Mouse (Mus musculus) granulocyte monocyte progenitor cell, adult 5-6 weeks (primary cell): ENCODE measurements around the gene Capn5. TPM values are rescaled to one million over a fixed set of nuclear protein-coding genes. Genes with fewer than 3 reads are reported as not detected.

Experiments
- ATAC-seq: replicated peaks from 2 replicates; pipeline ENCODE4 v1.8.0; 2016; ENCODE audit warnings: mild to moderate bottlenecking, moderate TSS enrichment, inconsistent platforms; ENCODE audit not compliant: poor library complexity, severe bottlenecking
- total RNA-seq, 2 experiments: library from RNA; stranded (forward) in 1 of 2; stranded (reverse) in 1 of 2; fragments of 200-712, 200-1000 nt in 1 of 2; fragments of >200 nt in 1 of 2; fragmentation: Nextera tagmentation in 1 of 2; gene quantifications; 2 replicates each; pipeline ENCODE4 v1.2.3; 2014 to 2017

The Capn5 gene
- total RNA-seq, 2 experiments from 2014 or later = 1.2 to 3.2 TPM

GRCm38 (mm10) chr7:98150525-98150924, 27.5 kb downstream of the Capn5 start:
- ATAC-seq = no peak

- no peak for ATAC-seq
These were observed 28.3 kb downstream of the Capn5 start for GRCm38 (mm10) chr7:98149802-98150201.

GRCm38 (mm10) chr7:98148721-98149407, 29.2 kb downstream of the Capn5 start:
- ATAC-seq = no peak

- no peak for ATAC-seq
These were observed 30.3 kb downstream of the Capn5 start for GRCm38 (mm10) chr7:98147766-98148165.

GRCm38 (mm10) chr7:98146447-98146845, 31.6 kb downstream of the Capn5 start:
- no peak for ATAC-seq

GRCm38 (mm10) chr7:98145842-98146446, 32.1 kb downstream of the Capn5 start:
- ATAC-seq = no peak

- no peak for ATAC-seq
These were observed 32.7 kb downstream of the Capn5 start, which contains the start of gene Omp for GRCm38 (mm10) chr7:98145402-98145801. Gene Omp (minus strand): TSS chr7:98145502.

- no peak for ATAC-seq
These were observed 35.4 kb downstream of the Capn5 start for GRCm38 (mm10) chr7:98142648-98143047.

- no peak for ATAC-seq
These were observed 35.8 kb downstream of the Capn5 start for GRCm38 (mm10) chr7:98142247-98142646.

- peak; percentile 33; the same call in 1 of the 2 replicates for ATAC-seq
These were observed 36.9 kb downstream of the Capn5 start for GRCm38 (mm10) chr7:98141206-98141605.

GRCm38 (mm10) chr7:98140597-98140996, 37.5 kb downstream of the Capn5 start:
- ATAC-seq = no peak

- no peak for ATAC-seq
These were observed 38.9 kb downstream of the Capn5 start for GRCm38 (mm10) chr7:98139216-98139615.

- ATAC-seq = no peak
These were observed 40.1 kb downstream of the Capn5 start for GRCm38 (mm10) chr7:98137995-98138394.

GRCm38 (mm10) chr7:98137583-98137982, 40.5 kb downstream of the Capn5 start:
- no peak for ATAC-seq

- ATAC-seq = peak; percentile 36; the same call in 1 of the 2 replicates
These were observed 46.3 kb downstream of the Capn5 start for GRCm38 (mm10) chr7:98131751-98132150.

- ATAC-seq = peak; percentile 37; the same call in 1 of the 2 replicates
These were observed 52.6 kb downstream of the Capn5 start for GRCm38 (mm10) chr7:98125473-98125872.

GRCm38 (mm10) chr7:98124701-98125100, 53.4 kb downstream of the Capn5 start:
- no peak for ATAC-seq

GRCm38 (mm10) chr7:98121673-98122072, 56.4 kb downstream of the Capn5 start:
- ATAC-seq = no peak

GRCm38 (mm10) chr7:98121241-98121640, 56.8 kb downstream of the Capn5 start:
- ATAC-seq = no peak

GRCm38 (mm10) chr7:98120325-98120724, 57.7 kb downstream of the Capn5 start:
- peak; percentile 88 for ATAC-seq

GRCm38 (mm10) chr7:98119961-98120232, 58.2 kb downstream of the Capn5 start:
- ATAC-seq = no peak
